Mouse (Mus musculus) common myeloid progenitor, adult 5-6 weeks (primary cell): Measurements from ENCODE around the gene Cenpc1. TPM values are rescaled to one million over a fixed set of nuclear protein-coding genes. Genes with fewer than 3 reads are reported as not detected.

Experiments used
- ATAC-seq: replicated peaks from 2 replicates; pipeline ENCODE4 v1.8.0; 2016; ENCODE audit warnings: low read depth, mild to moderate bottlenecking, moderate TSS enrichment, inconsistent platforms; ENCODE audit not compliant: poor library complexity, severe bottlenecking
- total RNA-seq: library from RNA; stranded (forward); fragments of 200-1000, 187-1606 nt; gene quantifications from 2 replicates; pipeline ENCODE4 v1.2.3, GENCODE M21; 2017

The Cenpc1 gene
- total RNA-seq, 1 experiment from 2014 or later: 61.6 TPM

DNA sequence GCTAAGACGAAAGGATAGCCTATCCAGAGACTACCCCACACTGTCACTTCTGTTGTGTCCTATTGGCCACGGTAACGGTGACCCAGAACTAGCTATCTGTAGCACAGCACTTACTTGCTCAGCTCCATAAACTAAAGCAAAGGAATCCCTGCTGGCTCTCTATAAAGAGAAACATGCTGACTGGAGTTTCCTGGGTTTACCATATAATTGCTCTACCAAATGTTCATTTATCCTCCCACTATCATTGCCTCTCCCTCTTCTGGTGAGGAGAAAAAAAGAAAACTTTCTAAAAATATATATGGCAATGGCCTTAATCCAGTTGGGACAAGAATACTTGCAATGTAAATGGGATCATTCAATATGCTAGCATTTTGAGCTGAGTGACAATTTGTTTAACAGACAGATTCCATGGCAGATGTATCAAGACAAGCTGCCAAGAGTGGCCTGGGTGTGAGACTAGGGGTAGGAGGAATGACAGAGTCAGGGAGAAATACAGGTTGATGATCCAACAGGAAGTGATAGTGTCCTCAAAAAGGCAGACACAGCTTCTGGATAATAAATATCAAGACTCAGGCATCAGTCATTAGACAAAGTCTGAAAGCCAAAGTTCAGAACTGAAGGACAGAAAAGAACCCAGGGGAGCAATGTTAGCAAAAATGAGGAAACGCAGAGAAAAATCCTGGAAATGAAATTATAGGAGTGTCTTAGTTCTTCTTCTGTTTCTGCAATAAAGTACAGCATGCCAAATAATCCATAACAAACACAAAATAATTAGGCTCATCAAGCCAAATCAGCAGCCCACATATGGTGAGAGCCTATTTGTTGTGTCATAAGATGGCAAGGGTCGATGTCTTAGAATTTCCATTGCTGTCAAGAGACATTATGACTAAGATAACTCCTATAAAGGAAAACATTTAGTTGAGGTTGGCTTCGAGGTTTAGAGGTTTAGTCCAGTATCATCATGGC, 68.6 kb downstream of the Cenpc1 start:
- no peak for ATAC-seq

DNA sequence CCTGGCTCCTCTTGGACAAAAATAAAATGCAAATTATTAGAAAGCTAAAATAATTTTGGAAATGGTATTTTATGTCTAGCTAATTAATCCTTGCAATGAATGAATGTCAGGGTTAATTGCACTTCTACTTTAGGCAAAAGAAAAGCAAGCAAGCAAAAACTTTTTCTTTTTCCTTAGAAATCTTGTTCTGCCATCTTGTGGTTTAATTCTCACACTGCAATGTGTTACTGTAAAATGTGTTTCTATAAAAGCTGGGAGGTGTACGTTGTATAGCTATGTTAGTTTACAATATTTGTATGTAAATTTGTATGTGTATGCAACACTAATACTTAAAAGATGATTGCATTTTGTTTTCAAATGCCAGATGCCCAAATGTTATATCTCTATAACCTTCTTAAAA, 70.8 kb downstream of the Cenpc1 start:
- no peak for ATAC-seq

DNA sequence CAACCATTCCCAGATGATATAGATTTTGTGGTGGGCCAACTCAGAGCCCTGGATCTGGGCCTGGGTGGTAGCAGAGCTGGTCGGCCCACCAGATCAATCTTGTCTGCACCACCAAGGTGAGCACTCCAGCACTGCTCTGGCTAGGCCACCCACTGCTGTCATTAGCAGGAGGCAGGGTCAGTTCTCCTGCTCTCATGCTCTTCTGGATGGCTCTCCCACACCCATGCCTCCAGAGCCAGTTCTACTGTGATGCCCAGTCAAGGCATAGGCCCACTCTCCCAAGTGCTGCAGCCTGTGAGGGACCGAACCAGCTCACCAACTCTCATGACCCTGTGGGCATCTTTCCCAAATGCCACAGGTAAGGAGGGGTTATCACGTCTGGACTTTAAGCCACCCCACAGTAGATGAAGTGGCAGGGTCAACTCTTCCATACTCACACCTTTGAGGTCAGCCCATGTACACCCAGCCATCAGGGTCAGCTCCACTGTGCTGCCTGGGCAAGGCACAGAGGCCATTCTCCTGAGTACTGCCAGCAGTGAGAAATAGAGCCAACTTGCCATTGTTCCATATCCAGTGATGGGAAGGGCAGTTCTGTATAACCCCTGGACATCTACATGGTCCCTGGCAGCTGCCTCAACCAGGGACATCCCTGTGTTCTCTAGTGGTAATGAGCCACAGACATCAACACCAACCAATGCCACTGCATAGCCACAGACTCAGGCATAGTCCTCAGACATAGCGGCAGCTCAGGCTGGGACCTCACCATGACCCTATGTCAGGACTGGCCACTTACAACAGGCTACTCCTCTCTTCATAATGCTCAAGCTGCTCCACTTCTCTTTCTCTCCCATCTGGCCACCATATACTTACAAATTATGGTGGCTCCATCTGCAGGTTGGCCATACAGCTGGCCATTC, 72.3 kb downstream of the Cenpc1 start:
- no peak for ATAC-seq

DNA sequence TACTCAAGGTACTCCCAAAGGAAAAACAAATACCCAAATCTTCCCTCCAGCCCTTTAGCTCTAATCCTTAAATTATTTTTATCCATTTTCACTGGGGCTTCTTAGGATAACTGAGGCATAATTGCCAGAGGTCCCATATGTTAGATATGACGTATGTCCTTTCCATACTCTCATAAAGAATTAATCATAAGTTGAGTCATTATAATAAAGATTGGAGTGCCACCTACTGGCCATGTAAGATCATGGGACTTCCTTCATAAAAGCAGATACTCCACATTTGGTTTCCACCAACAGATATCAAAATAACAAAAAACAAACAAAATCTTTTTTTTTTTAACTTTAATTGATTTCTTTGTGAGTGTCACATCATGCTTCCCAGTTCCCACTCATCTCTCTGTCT, 73.3 kb downstream of the Cenpc1 start:
- 0 out of 2 replicates have a peak, but pooled peaks have one; percentile 63 for ATAC-seq

DNA sequence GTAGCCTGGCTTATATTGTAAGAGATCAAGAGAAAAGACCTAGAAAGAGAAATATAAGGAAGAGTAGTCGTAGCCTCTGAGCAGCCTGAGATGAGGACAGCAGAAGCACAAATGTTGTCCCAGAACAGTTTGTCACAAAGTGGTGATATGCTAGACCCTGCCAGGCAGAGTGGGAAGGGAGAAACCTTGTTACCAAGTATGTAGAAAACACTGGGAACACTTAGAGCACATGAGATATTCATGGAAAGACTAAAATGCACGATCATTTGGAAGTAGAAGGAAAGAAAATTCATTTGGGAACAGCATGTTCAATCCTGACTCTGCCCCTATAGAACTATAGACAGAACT, 77.9 kb downstream of the Cenpc1 start:
- no peak for ATAC-seq

DNA sequence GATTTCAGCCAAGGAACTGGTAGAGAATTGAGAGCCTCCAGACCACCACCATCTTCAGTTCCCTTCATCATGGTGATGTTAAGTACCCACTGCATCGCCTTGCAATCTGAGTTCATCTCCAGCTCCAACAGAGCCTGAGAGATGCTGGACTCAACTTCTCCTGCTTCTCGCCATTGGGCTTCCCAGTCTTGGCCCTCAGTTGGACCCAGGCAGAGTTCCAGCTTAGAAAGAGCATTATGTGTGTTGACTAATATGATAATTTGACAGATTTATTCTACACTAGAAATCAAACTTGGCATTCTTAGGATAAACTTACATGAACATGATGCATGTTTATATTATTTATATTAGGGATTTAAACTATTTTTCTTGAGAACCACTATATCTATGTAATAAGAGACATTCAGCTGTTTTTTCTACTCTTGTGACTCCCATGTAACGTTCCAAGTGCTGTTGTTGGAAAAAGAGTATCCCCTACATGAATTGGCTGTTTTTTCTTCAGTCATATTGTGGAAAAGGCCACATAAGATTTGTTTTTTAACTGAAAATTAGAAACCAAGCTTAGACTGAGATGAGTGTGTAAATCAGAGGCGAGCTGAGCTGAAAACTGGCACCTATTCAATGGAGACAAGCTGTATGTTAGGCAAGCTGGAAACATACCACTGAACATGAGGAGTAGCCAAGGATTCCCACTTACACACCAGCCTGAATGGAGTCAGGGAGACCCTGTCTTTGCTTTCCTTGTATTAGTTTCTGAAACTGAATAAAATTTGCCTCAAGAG, 78.5 kb downstream of the Cenpc1 start:
- no peak for ATAC-seq

DNA sequence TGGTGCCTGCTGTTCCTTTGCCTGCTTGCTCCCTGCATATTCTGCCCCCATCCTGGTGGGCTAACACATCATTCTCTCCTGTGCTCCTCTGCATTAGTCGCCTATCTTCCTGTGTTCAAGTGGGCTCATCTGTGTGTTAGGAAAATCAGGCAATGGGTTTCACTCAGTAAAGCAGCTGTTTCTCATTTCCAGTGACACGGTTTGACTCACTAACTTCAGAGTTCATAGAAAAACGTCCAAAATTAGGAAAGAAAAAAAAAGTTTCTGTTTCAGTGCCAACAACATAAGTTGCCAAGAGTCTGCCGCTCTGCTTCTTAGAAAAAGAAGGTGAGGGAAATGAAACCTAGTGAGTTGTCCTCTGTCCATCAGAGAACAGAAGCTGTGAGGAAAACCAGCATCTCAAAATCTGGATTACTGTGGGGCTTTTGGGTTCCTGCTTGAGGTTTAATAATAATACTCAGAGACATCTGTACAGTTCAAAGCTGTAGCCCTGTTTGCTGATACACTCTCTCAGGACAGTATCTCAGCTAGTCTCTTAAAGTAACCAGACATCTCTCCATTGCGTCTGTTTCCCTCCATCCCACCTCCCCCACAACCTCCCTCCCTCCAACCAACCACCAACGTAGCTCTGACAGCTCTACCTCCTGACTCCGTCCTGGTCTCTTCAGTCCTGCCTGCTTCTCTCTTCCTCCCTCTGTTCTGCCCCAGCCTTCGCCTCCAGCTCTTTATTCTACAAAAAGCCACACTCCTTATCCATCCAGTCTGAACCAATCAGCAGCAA, 87.5 kb downstream of the Cenpc1 start:
- no peak for ATAC-seq

DNA sequence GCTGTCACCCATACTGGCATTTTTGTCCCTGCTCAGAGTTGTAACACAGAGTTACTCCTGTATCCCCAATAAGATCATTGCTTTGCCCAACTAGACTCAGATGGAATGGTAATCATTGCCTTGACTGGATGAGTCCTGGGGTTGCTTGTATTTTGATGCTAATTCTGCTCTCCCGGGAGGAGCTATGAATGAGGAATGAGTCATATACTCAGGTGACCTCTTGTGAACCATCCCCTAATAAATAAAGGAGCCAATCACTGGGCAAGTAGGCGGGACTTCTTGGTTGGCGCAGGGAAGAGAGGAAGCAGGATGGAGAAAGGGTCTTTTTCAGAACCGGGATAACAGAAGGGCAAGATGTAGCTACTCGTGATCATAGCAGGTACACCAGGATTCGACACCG, 102.6 kb downstream of the Cenpc1 start:
- no peak for ATAC-seq

Other genes starting within 250 kb of the Cenpc1 start
- gene Stap1, start 6.2 kb upstream of the Cenpc1 start, total RNA-seq: 39.3 and 57.7 TPM in 2 replicates
- 26.3 and 29.4 TPM in 2 replicates for gene Uba6, start 107.2 kb upstream of the Cenpc1 start, total RNA-seq
- not detected in 2 replicates for gene Gnrhr, start 132.3 kb upstream of the Cenpc1 start, total RNA-seq
- not detected in 2 replicates for gene Tmprss11c, start 223.7 kb upstream of the Cenpc1 start, total RNA-seq